Mouse (Mus musculus) urinary bladder, adult 18-20 months (tissue): ENCODE results near the gene Gpr83.

ENCODE experiments used
- DNase-seq, 2 experiments: peaks; one replicate each; pipeline ENCODE4 v3.0.0; 2022; ENCODE audit warnings: low spot score in 2 of 2, mixed read lengths in 2 of 2

The Gpr83 gene

DNA sequence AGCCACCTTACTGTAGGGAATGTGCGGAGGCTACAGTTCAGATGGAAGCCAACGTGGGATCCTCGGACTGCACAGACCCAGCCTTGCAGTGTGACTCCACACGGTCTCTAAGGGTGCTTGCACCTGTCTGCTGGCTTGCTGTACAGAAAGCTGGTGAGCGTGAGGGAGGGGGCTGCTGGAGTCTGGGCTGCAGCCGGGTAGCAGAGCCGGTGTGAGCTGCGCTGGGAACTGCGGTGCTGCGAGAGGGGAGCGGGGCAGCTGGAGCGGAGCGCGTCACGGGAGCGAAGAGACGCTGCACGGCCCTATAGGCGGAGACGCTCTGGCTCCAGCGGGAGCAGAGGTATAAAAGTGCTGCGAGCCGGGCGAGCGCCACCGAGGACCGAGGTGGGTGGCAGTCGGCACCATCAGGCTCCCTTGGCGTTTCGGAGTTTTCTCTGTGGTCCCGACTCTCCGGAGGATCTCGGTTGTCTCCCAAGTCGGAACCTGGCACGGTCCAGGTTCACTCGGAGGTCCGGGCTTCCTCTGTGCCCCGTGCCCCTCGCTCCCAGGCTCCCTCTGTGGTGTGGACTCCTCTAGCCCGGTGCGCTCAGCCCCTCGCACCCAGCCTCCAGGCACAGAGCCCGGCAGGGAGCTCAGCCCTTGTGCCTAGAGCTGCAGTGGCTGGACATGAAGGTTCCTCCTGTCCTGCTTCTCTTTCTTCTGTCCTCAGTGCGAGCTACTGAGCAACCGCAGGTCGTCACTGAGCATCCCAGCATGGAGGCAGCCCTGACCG, at the start of gene Gpr83:
Gene Gpr83, plus strand, starts transcription at position 343 of the 772 bp plus-strand sequence.
- peak in 1 of 2 experiments; percentile 14 for DNase-seq

DNA sequence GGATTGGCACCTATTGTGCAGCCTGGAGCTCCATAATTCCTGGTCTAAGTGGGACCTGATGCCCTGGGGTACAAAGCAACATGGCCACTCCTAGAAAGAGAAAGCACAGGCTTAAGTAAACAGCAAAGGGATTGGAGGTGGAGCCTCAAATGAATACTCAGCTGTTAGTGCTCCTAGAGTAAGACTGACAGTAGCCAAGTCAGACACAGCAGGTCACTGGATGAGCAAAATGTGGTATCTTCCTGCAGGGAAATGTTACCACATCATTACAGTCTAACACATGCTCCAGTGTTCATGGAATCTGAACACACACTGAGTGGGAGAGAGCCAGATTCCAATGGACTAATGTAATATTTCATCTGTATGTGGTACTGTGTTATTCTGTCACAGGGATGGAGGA, 38.6 kb upstream of the Gpr83 start:
- DNase-seq: no peak

- no peak for DNase-seq
Measured at GRCm38 (mm10) chr9:14824840-14825239, 35.2 kb upstream of the Gpr83 start.

- no peak for DNase-seq
Measured at GRCm38 (mm10) chr9:14827875-14828274, 32.1 kb upstream of the Gpr83 start.

GRCm38 (mm10) chr9:14832046-14832445, 28.0 kb upstream of the Gpr83 start:
- no peak for DNase-seq

DNA sequence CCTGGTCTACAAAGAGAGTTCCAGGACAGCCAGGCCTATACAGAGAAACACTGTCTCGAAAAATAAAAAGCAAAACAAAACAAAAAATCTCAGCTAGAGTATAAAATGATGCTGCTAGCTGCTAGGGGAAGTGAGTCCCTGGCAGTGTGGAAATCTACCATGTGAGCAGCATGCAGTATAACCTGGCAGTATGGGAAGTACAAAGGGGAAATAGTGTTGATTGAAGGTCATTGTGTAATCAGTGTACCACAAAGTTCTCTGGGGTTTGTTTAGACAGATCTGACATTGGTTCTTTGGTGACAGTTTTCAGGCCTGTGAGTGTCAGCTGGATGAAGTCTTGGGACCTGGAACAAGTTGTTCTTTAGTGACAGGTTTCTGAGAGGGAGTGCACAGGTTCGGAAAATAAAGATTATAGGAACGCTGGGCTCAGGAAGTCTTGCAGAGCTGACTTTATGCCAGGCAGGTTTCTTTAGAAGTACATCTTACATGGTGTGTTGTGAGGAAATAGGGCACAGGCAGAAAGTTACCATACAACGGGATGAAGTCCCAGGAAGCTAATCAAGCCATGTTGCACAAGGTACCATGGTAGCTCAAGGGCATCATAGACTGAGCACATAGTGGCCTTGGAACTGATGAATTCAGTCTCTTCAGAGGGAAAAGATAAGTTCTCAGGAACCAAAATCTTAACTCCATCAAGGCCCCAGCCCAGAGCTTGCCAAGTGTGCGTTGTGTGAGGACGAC, 24.5 kb upstream of the Gpr83 start:
- no peak for DNase-seq

- no peak for DNase-seq
Measured at GRCm38 (mm10) chr9:14839527-14839926, 20.5 kb upstream of the Gpr83 start.

GRCm38 (mm10) chr9:14839970-14840369, 20.0 kb upstream of the Gpr83 start:
- DNase-seq: no peak

GRCm38 (mm10) chr9:14841878-14842761, 17.9 kb upstream of the Gpr83 start:
- DNase-seq: peak in 1 of 2 experiments; percentile 22

DNA sequence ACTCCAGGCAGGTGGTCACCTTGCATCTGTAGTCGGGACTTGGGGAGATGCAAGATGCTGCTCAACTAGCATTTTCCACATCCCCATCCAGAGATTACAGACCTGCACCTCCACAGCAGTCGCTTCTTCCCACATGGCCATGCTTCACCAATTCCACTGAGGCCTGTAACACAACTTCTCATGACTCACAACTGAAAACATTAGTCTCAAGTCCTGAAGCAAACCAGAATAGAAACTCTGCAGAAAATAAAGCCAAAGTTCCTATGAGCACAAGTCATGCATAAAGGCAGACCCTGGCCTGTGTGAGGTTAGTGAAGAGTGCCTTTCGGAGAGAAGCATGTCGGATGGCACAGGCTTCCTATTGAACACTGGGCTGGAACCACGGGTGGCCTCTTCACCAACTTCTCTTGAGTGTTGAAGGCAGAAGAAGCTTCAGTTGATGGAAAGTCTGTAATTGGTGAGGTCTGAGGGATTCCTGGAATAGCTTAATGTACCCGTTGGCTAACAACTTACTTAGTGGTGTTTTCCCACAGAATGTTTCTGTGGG, 16.6 kb upstream of the Gpr83 start:
- no peak for DNase-seq

GRCm38 (mm10) chr9:14843901-14844300, 16.1 kb upstream of the Gpr83 start:
- DNase-seq: no peak

DNA sequence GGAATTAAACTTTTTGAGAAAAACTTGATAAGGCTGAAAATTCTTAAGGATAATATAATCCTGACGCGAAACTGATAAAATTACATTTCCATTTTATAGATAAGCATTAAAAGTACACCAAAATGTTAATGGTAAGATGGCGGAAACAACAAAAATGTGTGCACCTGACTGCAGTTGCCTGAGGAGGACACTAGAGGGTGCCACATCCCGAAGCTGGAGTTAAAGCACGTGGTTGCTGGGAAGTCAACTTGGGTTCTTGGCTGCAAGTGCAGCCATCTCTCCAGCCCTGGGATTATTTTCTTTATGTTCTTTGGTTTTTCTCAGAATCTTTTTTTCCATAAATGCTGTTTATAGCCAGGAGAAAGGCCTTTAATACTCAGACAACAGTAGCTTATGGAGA, 13.6 kb upstream of the Gpr83 start:
- DNase-seq: no peak

GRCm38 (mm10) chr9:14848267-14848935, 11.6 kb upstream of the Gpr83 start:
- no peak for DNase-seq

DNA sequence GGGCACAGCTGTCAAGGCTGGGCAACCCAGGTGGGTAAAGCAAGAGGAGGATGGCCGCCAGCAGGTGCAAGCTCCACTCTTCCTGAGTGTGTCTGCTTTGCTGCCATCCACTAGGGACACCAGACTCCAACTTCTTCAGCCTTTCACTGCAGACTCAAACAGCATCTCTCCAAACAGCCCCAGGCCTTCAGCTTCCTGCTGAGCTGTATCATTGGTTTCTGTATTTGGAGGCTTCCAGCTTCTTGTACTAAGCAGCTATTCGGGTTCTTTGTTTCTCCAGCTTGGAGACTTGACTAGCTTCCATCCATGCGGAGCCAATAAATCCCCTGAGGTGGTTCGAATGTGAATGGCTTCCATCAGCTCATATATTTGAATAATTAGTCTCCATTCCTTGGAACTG, 5.4 kb upstream of the Gpr83 start:
- DNase-seq: no peak

- no peak for DNase-seq
Measured at GRCm38 (mm10) chr9:14856922-14857654, 2.9 kb upstream of the Gpr83 start.

- DNase-seq: no peak
Measured at GRCm38 (mm10) chr9:14858170-14858706, 1.8 kb upstream of the Gpr83 start.

GRCm38 (mm10) chr9:14858782-14859181, 1.2 kb upstream of the Gpr83 start:
- no peak for DNase-seq

- no peak for DNase-seq
Measured at GRCm38 (mm10) chr9:14863126-14863525, 3.1 kb downstream of the Gpr83 start.

GRCm38 (mm10) chr9:14864726-14865125, 4.7 kb downstream of the Gpr83 start:
- no peak for DNase-seq

DNA sequence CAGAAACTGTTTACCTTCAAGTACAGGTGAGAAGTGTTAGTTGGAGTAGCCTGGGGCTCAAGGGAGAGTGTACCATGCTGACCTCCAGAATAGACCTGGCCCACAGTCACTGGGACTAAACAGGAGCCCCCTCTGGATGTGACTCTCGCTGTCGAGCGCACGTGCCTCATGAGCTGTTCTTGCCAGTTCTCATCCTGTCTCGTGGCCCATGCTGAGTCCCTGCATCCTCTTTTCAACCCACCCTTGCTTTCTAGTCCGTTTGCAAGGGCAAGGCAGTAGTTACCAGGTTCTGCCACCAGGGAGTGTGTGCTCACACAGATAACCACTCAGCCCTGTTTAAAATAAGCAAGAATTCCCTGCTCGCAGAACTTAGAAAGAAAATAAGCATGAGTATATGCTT, 6.9 kb downstream of the Gpr83 start:
- DNase-seq: peak in 1 of 2 experiments; percentile 6
